Comparison of ENCODE assay signal across 28 mouse cellular contexts in the genomic region with DNA sequence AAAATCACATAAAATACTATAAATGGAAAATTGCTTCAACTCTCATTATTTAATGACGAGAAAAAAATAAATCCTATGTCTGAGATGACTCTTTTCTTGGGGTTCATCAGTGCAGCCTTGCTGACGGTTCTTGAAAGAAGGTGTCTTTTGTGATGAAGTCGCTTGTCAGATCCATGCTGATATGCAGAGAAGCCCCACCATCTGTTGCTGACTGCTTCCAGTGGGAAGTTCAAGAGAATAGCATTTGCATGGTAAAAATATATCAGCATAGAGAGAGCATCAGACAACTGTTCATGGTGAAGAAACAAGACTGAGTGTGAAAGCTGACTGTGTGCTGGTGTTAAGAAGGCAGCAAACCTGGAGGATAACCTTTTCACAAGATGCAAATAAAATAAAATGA.
DNase-seq lines count a peak whose midpoint lies in the region; ATAC-seq and TF ChIP-seq lines count a peak whose summit lies in the region.
"Had no signal": no experiment of that assay in that cellular context is flagged by ENCODE, and none has a peak within 500 bp of the region (broad histone marks: within the 10 kb centered on the region; RNA-seq: fewer than 3 reads in every experiment).

No protein-coding gene starts in this region.

- peak; percentile 54; the same call in 1 of the 2 replicates for ATAC-seq in forebrain, postnatal 0 days
- ATAC-seq in forebrain, embryonic 15.5 days (replicated peaks), result no peak
- no peak for ATAC-seq in cerebellum, adult (ENCODE audit: insufficient number of reproducible peaks, low FRiP score, low TSS enrichment)
- ATAC-seq: activated CD4-positive, CD25-positive, alpha-beta regulatory T cell, adult 4 months; CD4-positive, CD25-positive, alpha-beta regulatory T cell, adult 4 months; forebrain, embryonic 14.5 days; Patski had no signal

- H3K4me2 ChIP-seq in forebrain, postnatal 0 days (ENCODE audit: low read depth), result no peak overlapping the region
- no peak overlapping the region for H3K4me2 ChIP-seq in forebrain, embryonic 15.5 days (replicated peaks)
- H3K4me2 ChIP-seq: embryonic facial prominence, embryonic 13.5 days; embryonic facial prominence, embryonic 15.5 days; forebrain, embryonic 12.5 days had no signal

- peak; percentile 12 for DNase-seq in forebrain, postnatal 0 days
- peak; percentile 18 for DNase-seq in layer of hippocampus, adult 9-11 months
- DNase-seq in layer of hippocampus, postnatal 10 days (ENCODE audit: low spot score in 2 of 2), result no peak
- peak; percentile 29 for DNase-seq in brain, adult 2 months (ENCODE audit: low read depth, low spot score)
- DNase-seq: adrenal gland, adult 8-10 months; adrenal gland, postnatal 14 days; adrenal gland, postnatal 36 days; B cell, adult 2 months; cerebellum, adult 11 months; cerebellum, adult 18-20 months; cerebellum, adult 8-10 months; cerebellum, adult 9-11 months; cerebellum, postnatal 14 days; cerebellum, postnatal 36 days; embryo, embryonic 11 days had no signal

- H3K9ac ChIP-seq in forebrain, postnatal 0 days, result no peak overlapping the region
- no peak overlapping the region for H3K9ac ChIP-seq in forebrain, embryonic 15.5 days (replicated peaks)
- H3K9ac ChIP-seq: embryonic facial prominence, embryonic 13.5 days; embryonic facial prominence, embryonic 15.5 days; forebrain, embryonic 12.5 days had no signal

- WGBS in forebrain, postnatal 0 days, result 56% methylated on average over 3 of the region's 3 CpGs
- 78% methylated on average over 3 of the region's 3 CpGs for WGBS in forebrain, embryonic 15.5 days

- H3K27me3 ChIP-seq in forebrain, postnatal 0 days (ENCODE audit: insufficient read depth, low read length), result no peaks in the 10 kb centered on the region
- H3K27me3 ChIP-seq in forebrain, embryonic 15.5 days, result no peaks in the 10 kb centered on the region
- H3K27me3 ChIP-seq: CH12.LX; embryonic facial prominence, embryonic 13.5 days; embryonic facial prominence, embryonic 15.5 days; forebrain, embryonic 12.5 days; Patski had no signal

- no peak for TF ChIP-seq CTCF in forebrain, postnatal 0 days (IDR thresholded peaks at IDR 0.05; ENCODE audit: low read depth)

- H3K9me3 ChIP-seq in forebrain, postnatal 0 days (ENCODE audit: low read length), result no peaks in the 10 kb centered on the region
- no peaks in the 10 kb centered on the region; the same call in 1 of the 2 replicates for H3K9me3 ChIP-seq in forebrain, embryonic 15.5 days
- H3K9me3 ChIP-seq: embryonic facial prominence, embryonic 13.5 days; embryonic facial prominence, embryonic 15.5 days; forebrain, embryonic 10.5 days; forebrain, embryonic 12.5 days; G1E had no signal

- no peak overlapping the region for H3K4me3 ChIP-seq in forebrain, postnatal 0 days (ENCODE audit: low read depth, low read length)
- no peak overlapping the region for H3K4me3 ChIP-seq in forebrain, embryonic 15.5 days
- H3K4me3 ChIP-seq: embryonic facial prominence, embryonic 13.5 days; embryonic facial prominence, embryonic 15.5 days; erythroblast, embryonic 14.5 days; forebrain, embryonic 10.5 days; forebrain, embryonic 12.5 days had no signal

- no peaks in the 10 kb centered on the region for H3K4me1 ChIP-seq in forebrain, postnatal 0 days (ENCODE audit: insufficient read depth)
- H3K4me1 ChIP-seq in forebrain, embryonic 15.5 days, result no peaks in the 10 kb centered on the region
- H3K4me1 ChIP-seq: embryonic facial prominence, embryonic 13.5 days; embryonic facial prominence, embryonic 15.5 days; forebrain, embryonic 10.5 days; forebrain, embryonic 12.5 days had no signal

- H3K27ac ChIP-seq in forebrain, postnatal 0 days (ENCODE audit: low read depth, low read length), result no peak overlapping the region
- no peak overlapping the region for H3K27ac ChIP-seq in forebrain, embryonic 15.5 days (replicated peaks)
- H3K27ac ChIP-seq: embryonic facial prominence, embryonic 13.5 days; embryonic facial prominence, embryonic 15.5 days; forebrain, embryonic 10.5 days; forebrain, embryonic 12.5 days had no signal

- H3K36me3 ChIP-seq in forebrain, postnatal 0 days (ENCODE audit: insufficient read depth), result no peaks in the 10 kb centered on the region
- H3K36me3 ChIP-seq in forebrain, embryonic 15.5 days, result no peaks in the 10 kb centered on the region
- H3K36me3 ChIP-seq: embryonic facial prominence, embryonic 13.5 days; embryonic facial prominence, embryonic 15.5 days; forebrain, embryonic 10.5 days; forebrain, embryonic 12.5 days; G1E had no signal

Comparison
In these comparisons a context has a peak if more than half of its experiments do, and no peak if none do; other contexts are left out.
1. DNase-seq: peak in forebrain, postnatal 0 days (single experiment), layer of hippocampus, adult 9-11 months (single experiment) and brain, adult 2 months (single experiment); none in layer of hippocampus, postnatal 10 days (0 of 2).